Mouse (Mus musculus): ENCODE measurements around the gene Heg1. TPM values are rescaled to one million over a fixed set of nuclear protein-coding genes. Genes with fewer than 3 reads are reported as not detected.

Heg1 gene
- polyA plus RNA-seq, 2 experiments: 3.2 to 3.5 TPM

DNA sequence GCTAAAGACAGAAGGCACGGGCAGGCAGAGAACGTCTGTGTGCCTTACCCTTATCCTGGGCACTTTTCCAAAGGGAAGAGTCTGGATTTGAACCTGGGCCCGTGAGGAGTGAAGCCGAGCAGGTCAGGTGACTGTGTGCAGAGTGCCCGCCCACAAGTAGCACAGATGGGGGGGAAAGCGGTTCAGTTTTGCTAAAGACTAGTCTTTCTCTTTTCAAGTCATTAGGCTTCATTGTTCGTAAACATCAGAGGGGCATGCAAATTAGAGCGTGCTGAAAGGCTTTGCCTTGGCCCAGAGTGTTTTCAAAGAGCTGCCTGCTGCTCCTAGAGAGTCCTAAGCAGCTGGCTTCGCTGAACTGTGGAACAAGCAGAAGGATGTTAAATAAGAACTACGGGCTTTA, 50.4 kb downstream of the Heg1 start:
- Histone ChIP-seq H3K4me3 (ENCODE audit: insufficient read depth in 1 of 2, low read depth in 2 of 2, low read length in 2 of 2) (no peak overlapping the region), H3K4me1 (replicated peaks; ENCODE audit: control insufficient read depth in 2 of 2, insufficient read depth in 2 of 2, low read length in 1 of 2) (peaks cover 3 to 16% of the 10 kb centered on the region in 2 experiments), H3K4me2 (ENCODE audit: low read depth) (no peak overlapping the region), H3K27ac (no peak overlapping the region), H3K36me3 (replicated peaks; ENCODE audit: control insufficient read depth, insufficient read depth, low read depth) (no peaks in the 10 kb centered on the region), H3K9ac (replicated peaks) (no peak overlapping the region), H3K27me3 (ENCODE audit: control insufficient read depth, insufficient read depth, low read length) (no peaks in the 10 kb centered on the region), H3K9me3 (ENCODE audit: control insufficient read depth, low read length) (no peaks in the 10 kb centered on the region)
- DNase-seq (ENCODE audit: low read depth in 3 of 3, low spot score in 3 of 3) (no peak), ATAC-seq (ENCODE audit: insufficient read depth) (no peak)
- TF ChIP-seq CTCF (IDR thresholded peaks at IDR 0.05; ENCODE audit: low read depth) (no peak), EP300 (IDR thresholded peaks at IDR 0.05; ENCODE audit: low read depth) (no peak)
- WGBS (ENCODE audit: insufficient replicate concordance): 66% methylated on average over 10 of the region's 10 CpGs

DNA sequence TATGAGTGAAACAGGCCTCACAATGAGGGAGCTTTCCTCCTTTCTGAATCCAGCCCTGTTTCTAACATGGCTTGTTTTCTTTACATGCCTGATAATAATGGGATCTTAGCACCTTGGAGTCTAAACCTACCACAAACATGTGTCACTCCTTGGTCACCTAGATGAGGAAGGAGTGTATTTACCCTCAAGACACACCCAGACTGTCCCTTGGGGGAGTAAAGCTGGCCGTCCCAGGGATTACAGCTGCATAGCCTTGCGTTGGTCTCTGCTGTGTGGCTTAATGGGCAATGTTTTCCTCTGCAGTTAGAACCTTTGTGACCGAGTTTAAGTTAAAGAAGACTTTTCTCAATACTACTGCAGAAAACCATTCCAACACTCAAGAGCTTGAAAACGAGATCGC, 51.1 kb downstream of the Heg1 start:
- peaks cover 3 to 16% of the 10 kb centered on the region in 2 experiments for H3K4me1 ChIP-seq (replicated peaks; ENCODE audit: control insufficient read depth in 2 of 2, insufficient read depth in 2 of 2, low read length in 1 of 2)
- H3K4me3 ChIP-seq (ENCODE audit: insufficient read depth in 1 of 2, low read depth in 2 of 2, low read length in 2 of 2): no peak overlapping the region
- H3K27me3 ChIP-seq (ENCODE audit: control insufficient read depth, insufficient read depth, low read length): no peaks in the 10 kb centered on the region
- no peak for DNase-seq (ENCODE audit: low read depth in 3 of 3, low spot score in 3 of 3)
- H3K4me2 ChIP-seq (ENCODE audit: low read depth): no peak overlapping the region
- no peak overlapping the region for H3K9ac ChIP-seq (replicated peaks)
- no peak overlapping the region for H3K27ac ChIP-seq
- no peak for ATAC-seq (ENCODE audit: insufficient read depth)
- TF ChIP-seq CTCF (IDR thresholded peaks at IDR 0.05; ENCODE audit: low read depth) (no peak), EP300 (IDR thresholded peaks at IDR 0.05; ENCODE audit: low read depth) (no peak)
- H3K36me3 ChIP-seq (replicated peaks; ENCODE audit: control insufficient read depth, insufficient read depth, low read depth): no peaks in the 10 kb centered on the region
- 76% methylated on average over 5 of the region's 5 CpGs for WGBS (ENCODE audit: insufficient replicate concordance)
- H3K9me3 ChIP-seq (ENCODE audit: control insufficient read depth, low read length): no peaks in the 10 kb centered on the region

DNA sequence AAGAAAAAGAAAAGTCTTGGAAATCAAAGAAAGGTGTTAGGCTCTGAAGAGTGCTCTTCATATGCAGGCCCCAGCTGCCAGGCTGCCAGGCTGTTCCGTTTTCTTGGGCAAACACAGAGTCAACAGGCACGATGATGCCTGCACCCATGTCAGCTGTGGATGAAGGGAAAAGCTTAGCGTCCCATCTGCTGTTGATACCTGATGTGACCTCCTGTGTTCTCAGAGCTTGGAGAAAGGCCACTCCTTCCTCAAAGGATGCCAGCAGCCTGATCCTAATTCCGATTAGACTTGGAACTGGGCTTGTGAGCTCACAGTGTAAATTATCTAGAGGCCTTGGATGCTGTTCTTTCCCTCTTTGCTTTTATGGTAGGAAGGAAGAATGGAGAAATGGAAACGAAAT, 51.6 kb downstream of the Heg1 start:
- DNase-seq (ENCODE audit: low read depth in 3 of 3, low spot score in 3 of 3): no peak
- WGBS (ENCODE audit: insufficient replicate concordance): 67% methylated on average over 5 of the region's 5 CpGs
- H3K36me3 ChIP-seq (replicated peaks; ENCODE audit: control insufficient read depth, insufficient read depth, low read depth): no peaks in the 10 kb centered on the region
- H3K27ac ChIP-seq: no peak overlapping the region
- H3K9me3 ChIP-seq (ENCODE audit: control insufficient read depth, low read length): no peaks in the 10 kb centered on the region
- no peak for TF ChIP-seq EP300 (IDR thresholded peaks at IDR 0.05; ENCODE audit: low read depth)
- TF ChIP-seq CTCF (IDR thresholded peaks at IDR 0.05; ENCODE audit: low read depth): no peak
- no peaks in the 10 kb centered on the region for H3K27me3 ChIP-seq (ENCODE audit: control insufficient read depth, insufficient read depth, low read length)
- no peak overlapping the region for H3K4me3 ChIP-seq (ENCODE audit: insufficient read depth in 1 of 2, low read depth in 2 of 2, low read length in 2 of 2)
- no peak overlapping the region for H3K9ac ChIP-seq (replicated peaks)
- peaks cover 3 to 16% of the 10 kb centered on the region in 2 experiments for H3K4me1 ChIP-seq (replicated peaks; ENCODE audit: control insufficient read depth in 2 of 2, insufficient read depth in 2 of 2, low read length in 1 of 2)
- no peak overlapping the region for H3K4me2 ChIP-seq (ENCODE audit: low read depth)
- ATAC-seq (ENCODE audit: insufficient read depth): no peak

DNA sequence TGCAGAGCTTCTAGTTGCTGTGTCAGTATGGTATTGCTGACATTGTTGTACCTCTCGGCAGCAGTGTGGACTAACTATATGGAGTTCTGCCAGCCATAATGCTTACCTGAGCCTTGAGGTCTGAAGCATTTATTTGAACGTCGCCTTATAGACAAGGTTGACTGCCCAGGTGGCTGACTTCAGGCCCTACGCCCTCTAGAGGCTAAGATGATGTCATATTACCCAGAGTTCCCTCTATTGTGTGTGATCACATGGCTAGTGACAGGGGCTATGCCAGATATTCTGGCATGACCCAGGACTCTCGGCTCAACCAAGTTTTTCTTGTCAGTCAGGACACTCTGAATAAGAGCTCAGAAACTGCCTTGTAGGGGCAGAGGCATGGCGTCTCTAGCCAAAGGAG, 52.6 kb downstream of the Heg1 start:
- TF ChIP-seq EP300 (IDR thresholded peaks at IDR 0.05; ENCODE audit: low read depth) (no peak), CTCF (IDR thresholded peaks at IDR 0.05; ENCODE audit: low read depth) (no peak)
- Histone ChIP-seq H3K4me3 (ENCODE audit: insufficient read depth in 1 of 2, low read depth in 2 of 2, low read length in 2 of 2) (no peak overlapping the region), H3K4me2 (ENCODE audit: low read depth) (no peak overlapping the region), H3K27me3 (ENCODE audit: control insufficient read depth, insufficient read depth, low read length) (no peaks in the 10 kb centered on the region), H3K36me3 (replicated peaks; ENCODE audit: control insufficient read depth, insufficient read depth, low read depth) (no peaks in the 10 kb centered on the region), H3K4me1 (replicated peaks; ENCODE audit: control insufficient read depth in 2 of 2, insufficient read depth in 2 of 2, low read length in 1 of 2) (peaks cover 3 to 11% of the 10 kb centered on the region in 2 experiments), H3K9ac (replicated peaks) (no peak overlapping the region), H3K9me3 (ENCODE audit: control insufficient read depth, low read length) (no peaks in the 10 kb centered on the region), H3K27ac (no peak overlapping the region)
- no peak for DNase-seq (ENCODE audit: low read depth in 3 of 3, low spot score in 3 of 3)
- 60% methylated on average over 6 of the region's 6 CpGs for WGBS (ENCODE audit: insufficient replicate concordance)
- no peak for ATAC-seq (ENCODE audit: insufficient read depth)

DNA sequence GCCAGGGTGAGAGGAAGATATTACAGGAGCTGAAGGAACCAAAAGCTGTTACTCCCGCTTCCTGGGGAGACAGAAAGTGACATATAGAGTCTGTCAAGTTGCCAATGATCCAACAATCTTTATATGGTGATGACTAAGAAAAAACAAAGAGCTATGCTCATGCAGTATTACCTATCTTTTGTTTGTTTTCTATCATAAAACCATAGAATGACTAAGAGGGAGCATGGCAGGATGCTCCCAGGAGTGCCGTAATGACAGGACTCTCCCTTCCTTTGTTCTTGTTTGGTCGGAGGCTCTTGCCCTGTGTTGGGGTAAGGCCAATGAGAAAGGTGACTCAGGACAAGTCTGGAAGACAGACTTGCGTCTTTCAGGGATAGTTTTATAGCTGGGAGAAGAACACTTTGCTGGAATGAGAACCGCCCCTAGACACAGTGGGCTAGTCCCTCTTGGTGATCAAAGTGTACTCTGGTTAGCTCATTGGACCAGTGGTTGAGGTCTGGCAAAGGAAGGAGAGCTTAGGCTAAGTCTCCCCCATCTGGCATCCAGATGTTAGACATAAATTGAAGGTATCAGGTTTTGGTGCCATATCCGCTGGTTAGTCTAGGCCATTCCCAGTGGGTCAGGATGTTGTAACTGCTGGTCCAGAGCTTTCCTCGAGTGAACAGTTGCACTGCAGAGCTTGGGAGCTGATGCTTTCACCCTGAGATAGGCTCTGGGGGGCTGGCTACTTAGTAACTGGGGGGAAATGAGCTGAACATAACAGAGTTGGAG, 55.0 kb downstream of the Heg1 start:
- Histone ChIP-seq H3K4me3 (ENCODE audit: insufficient read depth in 1 of 2, low read depth in 2 of 2, low read length in 2 of 2) (no peak overlapping the region), H3K4me2 (ENCODE audit: low read depth) (no peak overlapping the region), H3K9ac (replicated peaks) (no peak overlapping the region), H3K4me1 (replicated peaks; ENCODE audit: control insufficient read depth in 2 of 2, insufficient read depth in 2 of 2, low read length in 1 of 2) (no peaks in the 10 kb centered on the region; a peak in 1 of 4 replicates), H3K27ac (no peak overlapping the region), H3K36me3 (replicated peaks; ENCODE audit: control insufficient read depth, insufficient read depth, low read depth) (no peaks in the 10 kb centered on the region; the same call in 1 of the 2 replicates), H3K27me3 (ENCODE audit: control insufficient read depth, insufficient read depth, low read length) (no peaks in the 10 kb centered on the region), H3K9me3 (ENCODE audit: control insufficient read depth, low read length) (no peaks in the 10 kb centered on the region)
- TF ChIP-seq EP300 (IDR thresholded peaks at IDR 0.05; ENCODE audit: low read depth) (no peak), CTCF (IDR thresholded peaks at IDR 0.05; ENCODE audit: low read depth) (no peak)
- no peak for ATAC-seq (ENCODE audit: insufficient read depth)
- 76% methylated on average over 7 of the region's 7 CpGs for WGBS (ENCODE audit: insufficient replicate concordance)
- DNase-seq (ENCODE audit: low read depth in 3 of 3, low spot score in 3 of 3): no peak
